Mouse (Mus musculus) right cerebral cortex, postnatal 4 days (tissue): ENCODE measurements around the gene Asic4.

Experiments used
- DNase-seq: peaks from one replicate; pipeline ENCODE4 v3.0.0-alpha.2; 2022

The Asic4 gene

GRCm38 (mm10) chr1:75444208-75444607, 6.0 kb upstream of the Asic4 start:
- DNase-seq, result no peak

- DNase-seq, result no peak
Observed at GRCm38 (mm10) chr1:75445141-75445701, 5.0 kb upstream of the Asic4 start.

GRCm38 (mm10) chr1:75445751-75446611, 4.3 kb upstream of the Asic4 start:
- DNase-seq, result peak; percentile 77

- DNase-seq, result no peak
Observed at GRCm38 (mm10) chr1:75446656-75447055, 3.6 kb upstream of the Asic4 start.

GRCm38 (mm10) chr1:75447265-75448051, 2.8 kb upstream of the Asic4 start:
- peak; percentile 62 for DNase-seq

- no peak for DNase-seq
Observed at GRCm38 (mm10) chr1:75448052-75448431, 2.2 kb upstream of the Asic4 start.

GRCm38 (mm10) chr1:75448937-75449336, 1.3 kb upstream of the Asic4 start:
- DNase-seq, result no peak

GRCm38 (mm10) chr1:75449377-75450135, 680 bp upstream of the Asic4 start:
- DNase-seq, result no peak

- DNase-seq, result no peak
Observed at GRCm38 (mm10) chr1:75451900-75452299, 1.7 kb downstream of the Asic4 start.

- DNase-seq, result no peak
Observed at GRCm38 (mm10) chr1:75455433-75455832, 5.2 kb downstream of the Asic4 start.

- no peak for DNase-seq
Observed at GRCm38 (mm10) chr1:75455948-75456347, 5.7 kb downstream of the Asic4 start.

GRCm38 (mm10) chr1:75456746-75457564, 6.7 kb downstream of the Asic4 start:
- DNase-seq, result no peak

GRCm38 (mm10) chr1:75457710-75458024, 7.4 kb downstream of the Asic4 start:
- DNase-seq, result no peak

GRCm38 (mm10) chr1:75458025-75458788, 8.0 kb downstream of the Asic4 start:
- DNase-seq, result no peak

- no peak for DNase-seq
Observed at GRCm38 (mm10) chr1:75458789-75459684, 8.8 kb downstream of the Asic4 start.

- no peak for DNase-seq
Observed at GRCm38 (mm10) chr1:75460297-75460696, 10.1 kb downstream of the Asic4 start.

- no peak for DNase-seq
Observed at GRCm38 (mm10) chr1:75462636-75463035, 12.4 kb downstream of the Asic4 start.

- no peak for DNase-seq
Observed at GRCm38 (mm10) chr1:75463652-75464204, 13.5 kb downstream of the Asic4 start.

GRCm38 (mm10) chr1:75467215-75467927, 17.1 kb downstream of the Asic4 start:
- peak; percentile 78 for DNase-seq
